ENCODE assay signal across 8 mouse cellular contexts in the genomic region with DNA sequence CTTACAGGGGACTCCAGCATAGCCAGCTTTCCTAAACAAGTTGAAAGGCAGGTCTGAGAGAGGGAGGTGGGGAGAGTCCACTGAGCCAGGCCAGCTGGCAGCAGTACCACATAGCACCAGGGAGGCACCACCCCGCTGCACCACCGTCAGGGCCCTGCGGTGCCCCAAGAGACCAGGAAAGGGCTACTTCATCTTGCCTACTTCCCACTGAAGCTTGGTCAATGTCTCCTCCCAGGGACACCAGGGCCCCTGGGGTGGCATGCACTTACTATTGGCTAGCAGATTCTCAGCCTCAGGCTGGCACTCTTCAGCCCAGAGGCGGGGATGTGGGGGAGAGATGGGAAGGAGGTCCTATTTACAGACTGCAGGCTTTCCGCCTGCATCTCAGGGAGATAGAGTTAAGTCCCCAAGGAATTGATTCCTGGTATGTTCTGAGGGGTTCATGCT. TPM values are rescaled to one million over a fixed set of nuclear protein-coding genes. Genes with fewer than 3 reads are reported as not detected.
A peak's percentile ranks its signal among the peaks of the same experiment; 100 is the strongest.
DNase-seq lines count a peak whose midpoint lies in the region; ATAC-seq lines count a peak whose summit lies in the region.

No protein-coding gene starts in this region.

- peaks cover 16% of the 10 kb centered on the region for H3K4me1 ChIP-seq in intestine, embryonic 15.5 days (replicated peaks)

- H3K9ac ChIP-seq in intestine, embryonic 15.5 days = peak overlapping the region; percentile 82

- intact Hi-C loops in heart, postnatal 10 days (cut with DNase I) = no loop called here

- peak overlapping the region; percentile 94 for H3K4me2 ChIP-seq in intestine, embryonic 15.5 days (replicated peaks)

- H3K9me3 ChIP-seq in intestine, embryonic 15.5 days = no peaks in the 10 kb centered on the region

- H3K27ac ChIP-seq in intestine, embryonic 15.5 days = no peak overlapping the region

- H3K36me3 ChIP-seq in intestine, embryonic 15.5 days = no peaks in the 10 kb centered on the region

- H3K27me3 ChIP-seq in intestine, embryonic 15.5 days (replicated peaks) = peaks cover 23% of the 10 kb centered on the region

- ATAC-seq in intestine, embryonic 15.5 days = peak; percentile 37
- peak; percentile 46 for ATAC-seq in megakaryocyte, adult 5-6 weeks (ENCODE audit: poor library complexity, severe bottlenecking)

- H3K4me3 ChIP-seq in intestine, embryonic 15.5 days (replicated peaks) = peak overlapping the region; percentile 70

- DNase-seq in heart, adult 11 months = peak; percentile 95
- DNase-seq in heart, postnatal 10 days = no peak
- DNase-seq in B cell, adult 2 months = peak; percentile 21 to 25
- peak; percentile 70 to 72 for DNase-seq in cerebellum, postnatal 25 days
- no peak for DNase-seq in ovary, postnatal 36 days (ENCODE audit: low spot score)
- no peak for DNase-seq in urinary bladder, postnatal 36 days (ENCODE audit: low spot score in 2 of 2)

- 50% methylated on average over 5 of the region's 5 CpGs for WGBS in intestine, embryonic 15.5 days

RNA-seq across cellular contexts. Expression of a gene that starts 1.4 kb away (rescaled TPM):
- total RNA-seq in heart, postnatal 10 days (2021) = 1 to 10 TPM; 1.6 to 1.8 TPM
- polyA plus RNA-seq in intestine, embryonic 15.5 days (2015; fragmentation: Nextera tagmentation; extraction: Ambion mirVana) = 20.1 and 20.5 TPM in 2 replicates
- 42.5 and 43.9 TPM in 2 replicates for total RNA-seq in megakaryocyte, adult 5-6 weeks (2015)
- total RNA-seq in megakaryocyte, adult 5-6 weeks (2017) = 56.9 and 61.1 TPM in 2 replicates

RNA-seq across cellular contexts. Expression of a gene that starts 27.1 kb away (rescaled TPM):
- total RNA-seq in heart, postnatal 10 days (2021) = 10 to 100 TPM; 88.8 to 96.4 TPM
- 162 and 168 TPM in 2 replicates for polyA plus RNA-seq in intestine, embryonic 15.5 days (2015; fragmentation: Nextera tagmentation; extraction: Ambion mirVana)
- 35.6 and 42.6 TPM in 2 replicates for total RNA-seq in megakaryocyte, adult 5-6 weeks (2015)
- total RNA-seq in megakaryocyte, adult 5-6 weeks (2017) = 20.0 and 24.6 TPM in 2 replicates

RNA-seq across cellular contexts. Expression of a gene that starts 28.3 kb away (rescaled TPM):
- not detected for total RNA-seq in heart, postnatal 10 days (2021)
- polyA plus RNA-seq in intestine, embryonic 15.5 days (2015; fragmentation: Nextera tagmentation; extraction: Ambion mirVana) = 23.5 and 25.8 TPM in 2 replicates
- total RNA-seq in megakaryocyte, adult 5-6 weeks (2015) = not detected in 2 replicates
- not detected in 2 replicates for total RNA-seq in megakaryocyte, adult 5-6 weeks (2017)

RNA-seq across cellular contexts. Expression of a gene that starts 53.4 kb away (rescaled TPM):
- total RNA-seq in heart, postnatal 10 days (2021) = 10 to 100 TPM; 33.7 to 37.2 TPM
- polyA plus RNA-seq in intestine, embryonic 15.5 days (2015; fragmentation: Nextera tagmentation; extraction: Ambion mirVana) = 2.2 and 2.7 TPM in 2 replicates
- total RNA-seq in megakaryocyte, adult 5-6 weeks (2015) = 9.8 and 13.1 TPM in 2 replicates
- total RNA-seq in megakaryocyte, adult 5-6 weeks (2017) = 9.6 and 14.8 TPM in 2 replicates

Comparison
In these comparisons a context has a peak if more than half of its experiments do, and no peak if none do; other contexts are left out.
1. DNase-seq: peak in heart, adult 11 months (single experiment), B cell, adult 2 months (2 of 2) and cerebellum, postnatal 25 days (2 of 2); none in heart, postnatal 10 days (0 of 2), ovary, postnatal 36 days (single experiment) and urinary bladder, postnatal 36 days (0 of 2).
2. RNA of a gene that starts 1.4 kb away (total RNA-seq): 42.5 to 61.1 TPM in megakaryocyte, adult 5-6 weeks; 1.6 to 1.8 TPM in heart, postnatal 10 days; every median in the first group is over 10 times any median in the second.